Mouse (Mus musculus): ENCODE data around the gene Wfdc18.
A peak's percentile ranks its signal among the peaks of the same experiment; 100 is the strongest.

Wfdc18 gene

GRCm38 (mm10) chr11:83742731-83743355 lies 34.0 kb downstream of the Wfdc18 start:
- no peak for DNase-seq (ENCODE audit: low read depth, low spot score)

- no peak for DNase-seq (ENCODE audit: low read depth, low spot score)
These were observed 34.7 kb downstream of the Wfdc18 start for GRCm38 (mm10) chr11:83743525-83743924.

- DNase-seq (ENCODE audit: low read depth, low spot score), result no peak
These were observed 37.3 kb downstream of the Wfdc18 start for GRCm38 (mm10) chr11:83746152-83746551.

GRCm38 (mm10) chr11:83746681-83747080 lies 37.9 kb downstream of the Wfdc18 start, which contains the start of gene Wfdc21:
Gene Wfdc21, plus strand, starts transcription at chr11:83746940.
- no peak for DNase-seq (ENCODE audit: low read depth, low spot score)

GRCm38 (mm10) chr11:83747376-83748265 lies 38.8 kb downstream of the Wfdc18 start:
- DNase-seq (ENCODE audit: low read depth, low spot score), result no peak

- DNase-seq (ENCODE audit: low read depth, low spot score), result peak; percentile 97
These were observed 44.9 kb downstream of the Wfdc18 start, which contains the start of gene Heatr6 for GRCm38 (mm10) chr11:83753581-83754181. Gene Heatr6, plus strand, starts transcription at chr11:83753696.

GRCm38 (mm10) chr11:83754227-83754626 lies 45.4 kb downstream of the Wfdc18 start:
- DNase-seq (ENCODE audit: low read depth, low spot score), result no peak

Data from brain, adult 2 months (tissue).